Mouse (Mus musculus): ENCODE measurements around the gene Slco2b1. TPM values are rescaled to one million over a fixed set of nuclear protein-coding genes. Genes with fewer than 3 reads are reported as not detected.

Gene Slco2b1
- polyA plus RNA-seq, 1 experiment from 2014 or later = 2.4 TPM

GRCm38 (mm10) chr7:99684086-99684485 is 27.1 kb downstream of the Slco2b1 start:
- Histone ChIP-seq H3K36me3 (ENCODE audit: control insufficient read depth, insufficient read depth, low read length) (no peaks in the 10 kb centered on the region), H3K27ac (ENCODE audit: low read depth, low read length) (no peak overlapping the region), H3K9ac (ENCODE audit: low read length) (no peak overlapping the region), H3K4me2 (ENCODE audit: low read depth, low read length, severe bottlenecking) (no peak overlapping the region), H3K27me3 (ENCODE audit: control insufficient read depth, insufficient read depth, low read length) (no peaks in the 10 kb centered on the region), H3K4me1 (replicated peaks; ENCODE audit: control insufficient read depth, insufficient read depth, low read length) (no peaks in the 10 kb centered on the region), H3K4me3 (ENCODE audit: low read depth, low read length) (no peak overlapping the region), H3K9me3 (ENCODE audit: control insufficient read depth, low read length) (no peaks in the 10 kb centered on the region)
- WGBS = 69% methylated on average over 4 of the region's 4 CpGs
- DNase-seq (ENCODE audit: low spot score) (no peak), ATAC-seq (replicated peaks; ENCODE audit: low FRiP score) (no peak)

- Histone ChIP-seq H3K4me1 (replicated peaks; ENCODE audit: control insufficient read depth, insufficient read depth, low read length) (no peaks in the 10 kb centered on the region), H3K27ac (ENCODE audit: low read depth, low read length) (no peak overlapping the region), H3K9ac (ENCODE audit: low read length) (no peak overlapping the region), H3K9me3 (ENCODE audit: control insufficient read depth, low read length) (no peaks in the 10 kb centered on the region), H3K4me2 (ENCODE audit: low read depth, low read length, severe bottlenecking) (no peak overlapping the region), H3K4me3 (ENCODE audit: low read depth, low read length) (no peak overlapping the region), H3K36me3 (ENCODE audit: control insufficient read depth, insufficient read depth, low read length) (no peaks in the 10 kb centered on the region), H3K27me3 (ENCODE audit: control insufficient read depth, insufficient read depth, low read length) (no peaks in the 10 kb centered on the region)
- DNase-seq (ENCODE audit: low spot score) = no peak
- 79% methylated on average over 5 of the region's 5 CpGs for WGBS
- no peak for ATAC-seq (replicated peaks; ENCODE audit: low FRiP score)
Observed at GRCm38 (mm10) chr7:99680771-99681170, 30.4 kb downstream of the Slco2b1 start.

DNA sequence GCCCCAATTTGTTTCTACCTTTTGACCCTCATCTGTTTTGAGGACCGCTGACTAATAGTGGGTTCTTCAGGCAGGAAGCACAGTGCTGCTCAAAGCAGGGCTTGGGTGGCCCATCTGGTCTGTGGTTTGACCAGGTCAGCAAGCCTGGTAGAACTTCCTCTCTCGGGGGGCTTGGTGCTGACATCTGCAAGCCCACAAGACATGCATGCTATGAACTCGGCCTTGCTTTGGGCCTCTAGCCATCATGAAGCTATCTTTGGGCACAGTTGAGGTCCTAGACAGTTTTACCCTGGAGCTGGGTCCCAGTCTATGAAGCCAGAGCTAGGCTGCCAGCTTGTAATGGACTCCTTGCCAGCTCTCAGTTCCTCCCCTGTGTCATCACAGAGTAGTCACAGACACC is 36.2 kb downstream of the Slco2b1 start:
- H3K27ac ChIP-seq (ENCODE audit: low read depth, low read length) = no peak overlapping the region
- no peaks in the 10 kb centered on the region for H3K4me1 ChIP-seq (replicated peaks; ENCODE audit: control insufficient read depth, insufficient read depth, low read length)
- no peak for DNase-seq (ENCODE audit: low spot score)
- H3K27me3 ChIP-seq (ENCODE audit: control insufficient read depth, insufficient read depth, low read length) = no peaks in the 10 kb centered on the region
- no peak overlapping the region for H3K4me2 ChIP-seq (ENCODE audit: low read depth, low read length, severe bottlenecking)
- no peak overlapping the region for H3K4me3 ChIP-seq (ENCODE audit: low read depth, low read length)
- no peaks in the 10 kb centered on the region for H3K36me3 ChIP-seq (ENCODE audit: control insufficient read depth, insufficient read depth, low read length)
- no peak for ATAC-seq (replicated peaks; ENCODE audit: low FRiP score)
- 90% methylated on average over 3 of the region's 3 CpGs for WGBS
- no peak overlapping the region for H3K9ac ChIP-seq (ENCODE audit: low read length)
- H3K9me3 ChIP-seq (ENCODE audit: control insufficient read depth, low read length) = no peaks in the 10 kb centered on the region

DNA sequence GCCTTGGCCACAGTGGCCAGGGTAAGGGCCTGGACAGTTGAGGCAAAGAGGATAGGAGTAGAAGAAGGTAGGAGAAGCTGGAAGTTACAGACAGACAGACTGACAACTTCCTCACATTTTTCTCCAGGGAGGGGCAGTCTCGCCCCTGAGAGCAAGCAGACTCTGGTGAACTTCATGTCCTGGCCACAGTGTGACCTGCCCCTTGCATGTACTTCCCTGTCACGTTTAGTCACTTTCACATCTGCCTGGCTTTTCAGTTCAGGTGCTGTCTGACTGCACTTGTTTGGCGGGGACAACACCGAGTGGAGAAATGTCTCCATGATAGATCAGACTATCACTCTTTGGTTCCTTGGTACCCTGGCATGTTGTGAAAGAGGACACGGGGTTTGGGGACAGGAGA is 36.9 kb downstream of the Slco2b1 start:
- no peak overlapping the region for H3K27ac ChIP-seq (ENCODE audit: low read depth, low read length)
- no peak overlapping the region for H3K4me3 ChIP-seq (ENCODE audit: low read depth, low read length)
- H3K9ac ChIP-seq (ENCODE audit: low read length) = no peak overlapping the region
- 86% methylated on average over 5 of the region's 5 CpGs for WGBS
- no peaks in the 10 kb centered on the region for H3K4me1 ChIP-seq (replicated peaks; ENCODE audit: control insufficient read depth, insufficient read depth, low read length)
- H3K27me3 ChIP-seq (ENCODE audit: control insufficient read depth, insufficient read depth, low read length) = no peaks in the 10 kb centered on the region
- H3K4me2 ChIP-seq (ENCODE audit: low read depth, low read length, severe bottlenecking) = no peak overlapping the region
- DNase-seq (ENCODE audit: low spot score) (no peak), ATAC-seq (replicated peaks; ENCODE audit: low FRiP score) (no peak)
- no peaks in the 10 kb centered on the region for H3K36me3 ChIP-seq (ENCODE audit: control insufficient read depth, insufficient read depth, low read length)
- H3K9me3 ChIP-seq (ENCODE audit: control insufficient read depth, low read length) = no peaks in the 10 kb centered on the region

DNA sequence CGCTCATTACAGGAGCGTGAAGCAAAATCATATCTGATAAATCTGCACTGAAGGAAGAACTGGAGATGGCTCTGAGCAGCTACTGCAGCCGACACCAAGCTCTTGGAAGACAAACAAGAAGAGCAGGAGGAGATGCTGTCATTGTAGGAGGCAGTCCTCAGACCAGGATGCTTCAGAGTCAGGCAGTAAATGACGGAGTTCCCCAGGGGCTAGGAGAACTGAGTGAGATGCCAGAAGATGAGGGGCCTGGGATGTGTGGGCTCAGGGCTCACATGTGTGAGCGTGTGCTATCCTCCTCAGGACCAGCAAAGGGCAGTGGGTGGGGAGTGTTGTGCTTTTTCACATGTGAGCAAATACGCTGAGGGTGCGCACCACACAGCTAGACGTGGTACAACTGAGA is 38.0 kb downstream of the Slco2b1 start:
- Histone ChIP-seq H3K9ac (ENCODE audit: low read length) (no peak overlapping the region), H3K36me3 (ENCODE audit: control insufficient read depth, insufficient read depth, low read length) (no peaks in the 10 kb centered on the region), H3K4me1 (replicated peaks; ENCODE audit: control insufficient read depth, insufficient read depth, low read length) (no peaks in the 10 kb centered on the region), H3K27me3 (ENCODE audit: control insufficient read depth, insufficient read depth, low read length) (no peaks in the 10 kb centered on the region), H3K9me3 (ENCODE audit: control insufficient read depth, low read length) (no peaks in the 10 kb centered on the region), H3K4me2 (ENCODE audit: low read depth, low read length, severe bottlenecking) (no peak overlapping the region), H3K4me3 (ENCODE audit: low read depth, low read length) (no peak overlapping the region), H3K27ac (ENCODE audit: low read depth, low read length) (no peak overlapping the region)
- WGBS = 90% methylated on average over 8 of the region's 8 CpGs
- DNase-seq (ENCODE audit: low spot score) (no peak), ATAC-seq (replicated peaks; ENCODE audit: low FRiP score) (no peak)

DNA sequence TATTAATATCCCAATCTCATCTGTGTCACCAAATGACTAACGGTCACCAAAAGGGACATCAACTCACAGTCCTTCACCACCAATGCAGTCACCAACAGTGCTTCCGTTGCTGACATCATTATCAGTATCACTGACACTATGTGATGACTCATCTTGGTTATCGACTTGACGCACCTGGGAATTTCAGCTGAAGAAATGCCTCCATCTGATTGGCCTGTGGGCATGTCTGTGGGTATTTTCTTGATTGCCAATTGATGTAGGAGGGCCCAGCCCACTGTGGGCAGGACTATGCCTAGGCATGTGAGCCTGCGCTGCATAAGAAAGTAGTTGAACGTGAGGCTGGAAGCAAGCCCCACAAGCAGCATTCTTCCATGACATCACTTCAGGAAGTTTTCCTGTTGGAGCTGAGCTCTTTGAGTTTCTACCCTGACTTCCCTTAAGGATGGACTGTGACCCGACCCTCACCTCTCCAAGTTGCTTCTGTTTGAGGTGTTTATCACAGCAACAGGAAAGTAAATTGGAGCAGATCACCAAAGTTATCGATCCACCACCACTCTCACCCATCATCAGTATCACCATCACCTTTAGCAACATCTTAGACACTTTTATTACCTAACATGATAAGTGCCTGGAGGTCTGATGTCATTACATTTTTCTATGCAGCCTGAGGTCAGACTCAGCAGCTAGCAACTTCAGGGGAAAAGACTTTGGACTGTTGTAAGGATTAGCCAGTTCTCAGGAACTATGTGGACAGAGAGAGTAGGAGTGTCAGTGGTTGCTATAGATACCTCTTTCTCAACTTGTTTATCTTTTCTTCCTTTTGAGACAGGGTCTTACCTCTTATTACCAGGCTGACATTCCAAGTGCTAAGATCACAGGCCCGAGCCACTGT is 39.4 kb downstream of the Slco2b1 start:
- H3K27ac ChIP-seq (ENCODE audit: low read depth, low read length) = no peak overlapping the region
- H3K4me3 ChIP-seq (ENCODE audit: low read depth, low read length) = no peak overlapping the region
- no peak for ATAC-seq (replicated peaks; ENCODE audit: low FRiP score)
- H3K27me3 ChIP-seq (ENCODE audit: control insufficient read depth, insufficient read depth, low read length) = no peaks in the 10 kb centered on the region
- DNase-seq (ENCODE audit: low spot score) = no peak
- H3K4me2 ChIP-seq (ENCODE audit: low read depth, low read length, severe bottlenecking) = no peak overlapping the region
- no peaks in the 10 kb centered on the region for H3K9me3 ChIP-seq (ENCODE audit: control insufficient read depth, low read length)
- 85% methylated on average over 9 of the region's 9 CpGs for WGBS
- H3K4me1 ChIP-seq (replicated peaks; ENCODE audit: control insufficient read depth, insufficient read depth, low read length) = no peaks in the 10 kb centered on the region
- H3K9ac ChIP-seq (ENCODE audit: low read length) = no peak overlapping the region
- no peaks in the 10 kb centered on the region for H3K36me3 ChIP-seq (ENCODE audit: control insufficient read depth, insufficient read depth, low read length)

- no peaks in the 10 kb centered on the region for H3K27me3 ChIP-seq (ENCODE audit: control insufficient read depth, insufficient read depth, low read length)
- WGBS = 77% methylated on average over 4 of the region's 4 CpGs
- H3K4me2 ChIP-seq (ENCODE audit: low read depth, low read length, severe bottlenecking) = no peak overlapping the region
- no peak overlapping the region for H3K4me3 ChIP-seq (ENCODE audit: low read depth, low read length)
- H3K36me3 ChIP-seq (ENCODE audit: control insufficient read depth, insufficient read depth, low read length) = no peaks in the 10 kb centered on the region
- ATAC-seq (replicated peaks; ENCODE audit: low FRiP score) (no peak), DNase-seq (ENCODE audit: low spot score) (no peak)
- H3K9ac ChIP-seq (ENCODE audit: low read length) = no peak overlapping the region
- no peaks in the 10 kb centered on the region for H3K9me3 ChIP-seq (ENCODE audit: control insufficient read depth, low read length)
- no peak overlapping the region for H3K27ac ChIP-seq (ENCODE audit: low read depth, low read length)
- no peaks in the 10 kb centered on the region for H3K4me1 ChIP-seq (replicated peaks; ENCODE audit: control insufficient read depth, insufficient read depth, low read length)
Observed at GRCm38 (mm10) chr7:99670915-99671314, 40.2 kb downstream of the Slco2b1 start.

- H3K4me2 ChIP-seq (ENCODE audit: low read depth, low read length, severe bottlenecking) = no peak overlapping the region
- no peaks in the 10 kb centered on the region for H3K36me3 ChIP-seq (ENCODE audit: control insufficient read depth, insufficient read depth, low read length)
- no peak for ATAC-seq (replicated peaks; ENCODE audit: low FRiP score)
- no peaks in the 10 kb centered on the region for H3K27me3 ChIP-seq (ENCODE audit: control insufficient read depth, insufficient read depth, low read length)
- H3K4me1 ChIP-seq (replicated peaks; ENCODE audit: control insufficient read depth, insufficient read depth, low read length) = no peaks in the 10 kb centered on the region
- H3K4me3 ChIP-seq (ENCODE audit: low read depth, low read length) = no peak overlapping the region
- H3K9ac ChIP-seq (ENCODE audit: low read length) = no peak overlapping the region
- no peak for DNase-seq (ENCODE audit: low spot score)
- H3K27ac ChIP-seq (ENCODE audit: low read depth, low read length) = no peak overlapping the region
- WGBS = 25% methylated on average over 4 of the region's 4 CpGs
- H3K9me3 ChIP-seq (ENCODE audit: control insufficient read depth, low read length) = no peaks in the 10 kb centered on the region
Observed at GRCm38 (mm10) chr7:99668802-99669201, 42.3 kb downstream of the Slco2b1 start.

DNA sequence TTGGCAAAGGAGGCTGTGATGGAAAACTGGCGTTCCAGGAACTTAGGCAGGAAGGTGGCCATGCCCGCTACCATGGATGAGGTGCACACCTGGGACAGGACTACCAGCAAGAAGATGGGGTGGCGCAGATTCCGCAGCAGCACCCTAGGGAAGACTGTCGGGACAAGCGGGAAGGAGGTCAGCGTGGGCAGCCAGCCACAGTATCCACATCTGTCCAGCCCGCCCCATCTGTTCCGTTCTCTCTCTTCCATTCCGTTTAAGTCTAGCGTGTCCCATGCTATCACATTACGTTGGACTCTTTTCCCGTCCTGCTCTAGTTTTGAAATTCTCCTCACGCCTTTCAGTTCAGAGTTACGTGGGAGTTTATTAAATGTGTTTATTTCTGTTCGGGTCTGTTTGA is 44.0 kb downstream of the Slco2b1 start:
- H3K4me2 ChIP-seq (ENCODE audit: low read depth, low read length, severe bottlenecking) = no peak overlapping the region
- WGBS = 93% methylated on average over 16 of the region's 16 CpGs
- ATAC-seq (replicated peaks; ENCODE audit: low FRiP score) = no peak
- H3K27ac ChIP-seq (ENCODE audit: low read depth, low read length) = no peak overlapping the region
- no peaks in the 10 kb centered on the region for H3K4me1 ChIP-seq (replicated peaks; ENCODE audit: control insufficient read depth, insufficient read depth, low read length)
- no peak overlapping the region for H3K9ac ChIP-seq (ENCODE audit: low read length)
- no peak overlapping the region for H3K4me3 ChIP-seq (ENCODE audit: low read depth, low read length)
- no peaks in the 10 kb centered on the region for H3K36me3 ChIP-seq (ENCODE audit: control insufficient read depth, insufficient read depth, low read length)
- DNase-seq (ENCODE audit: low spot score) = no peak
- no peaks in the 10 kb centered on the region for H3K9me3 ChIP-seq (ENCODE audit: control insufficient read depth, low read length)
- H3K27me3 ChIP-seq (ENCODE audit: control insufficient read depth, insufficient read depth, low read length) = no peaks in the 10 kb centered on the region

Measured in forebrain, embryonic 11.5 days (tissue).